ENCODE assay signal across 27 mouse cellular contexts in the genomic region with DNA sequence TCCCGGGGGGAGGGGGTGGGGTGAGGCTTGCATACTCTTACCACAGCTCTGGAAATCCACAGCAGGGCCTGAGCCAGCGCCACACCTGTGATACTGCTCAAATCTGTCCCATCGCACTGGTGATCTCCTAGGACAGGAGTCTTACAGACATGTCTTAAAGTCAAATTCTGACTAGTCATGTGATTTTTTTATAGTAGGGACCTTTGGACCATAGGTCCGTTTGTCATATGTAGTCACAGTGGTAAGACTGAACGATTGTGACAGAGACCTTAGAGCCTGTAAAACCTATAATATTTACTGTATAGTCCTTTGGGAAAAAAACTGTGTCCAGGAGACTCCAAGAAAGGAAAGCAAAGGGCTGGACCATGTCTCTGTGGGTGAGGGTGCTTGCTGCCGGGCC. TPM values are rescaled to one million over a fixed set of nuclear protein-coding genes. Genes with fewer than 3 reads are reported as not detected.
DNase-seq lines count a peak whose midpoint lies in the region; ATAC-seq and TF ChIP-seq lines count a peak whose summit lies in the region.
"Had no signal": no experiment of that assay in that cellular context is flagged by ENCODE, and none has a peak within 500 bp of the region (broad histone marks: within the 10 kb centered on the region; RNA-seq: fewer than 3 reads in every experiment).

No protein-coding gene starts in this region.

- no peak for TF ChIP-seq EP300 in liver, postnatal 0 days (IDR thresholded peaks at IDR 0.05; ENCODE audit: low read depth)

- no peaks in the 10 kb centered on the region for H3K9me3 ChIP-seq in liver, embryonic 13.5 days (replicated peaks)
- no peaks in the 10 kb centered on the region for H3K9me3 ChIP-seq in liver, postnatal 0 days (ENCODE audit: low read length)
- H3K9me3 ChIP-seq in intestine, embryonic 16.5 days (ENCODE audit: control insufficient read depth, low read length) = no peaks in the 10 kb centered on the region
- no peaks in the 10 kb centered on the region for H3K9me3 ChIP-seq in forebrain, embryonic 16.5 days (ENCODE audit: control insufficient read depth, low read length)
- H3K9me3 ChIP-seq: embryonic facial prominence, embryonic 10.5 days; embryonic facial prominence, embryonic 13.5 days; forebrain, embryonic 12.5 days; forebrain, embryonic 15.5 days had no signal

- 70% methylated on average over 6 of the region's 6 CpGs for WGBS in liver, embryonic 13.5 days (ENCODE audit: insufficient replicate concordance)
- 74% methylated on average over 6 of the region's 6 CpGs for WGBS in liver, postnatal 0 days (ENCODE audit: insufficient replicate concordance)
- WGBS in intestine, embryonic 16.5 days = 69% methylated on average over 6 of the region's 6 CpGs
- 38% methylated on average over 6 of the region's 6 CpGs for WGBS in large intestine, adult 2 months
- 80% methylated on average over 6 of the region's 6 CpGs for WGBS in forebrain, embryonic 16.5 days

- no peaks in the 10 kb centered on the region for H3K27me3 ChIP-seq in liver, embryonic 13.5 days
- 0 out of 2 replicates have a peak, but pooled peaks cover 5% of the 10 kb centered on the region for H3K27me3 ChIP-seq in liver, postnatal 0 days (ENCODE audit: insufficient read depth, low read length)
- no peaks in the 10 kb centered on the region for H3K27me3 ChIP-seq in intestine, embryonic 16.5 days (replicated peaks; ENCODE audit: control insufficient read depth, insufficient read depth, low read length)
- no peaks in the 10 kb centered on the region for H3K27me3 ChIP-seq in forebrain, embryonic 16.5 days (replicated peaks; ENCODE audit: control insufficient read depth, insufficient read depth, low read length)
- H3K27me3 ChIP-seq: forebrain, embryonic 15.5 days had no signal

- no peak for DNase-seq in liver, embryonic 13.5 days
- DNase-seq in liver, postnatal 0 days = no peak
- peak; percentile 73 for DNase-seq in large intestine, adult 2 months (ENCODE audit: low read depth, low spot score)
- no peak for DNase-seq in adrenal gland, adult 8-10 months
- DNase-seq: adrenal gland, adult 2 months; adrenal gland, postnatal 25 days; cerebellum, adult 11-12 months; cerebellum, adult 8-10 months; cerebellum, postnatal 10 days; cerebellum, postnatal 36 days; embryo, embryonic 11 days; gastrocnemius, adult 2 months; gastrocnemius, postnatal 14 days; heart, adult 11 months had no signal

- peaks cover 6% of the 10 kb centered on the region; the same call in 1 of the 2 replicates for H3K36me3 ChIP-seq in liver, embryonic 13.5 days
- 0 out of 2 replicates have a peak, but pooled peaks cover 2% of the 10 kb centered on the region for H3K36me3 ChIP-seq in liver, postnatal 0 days (replicated peaks; ENCODE audit: insufficient read depth, low read length)
- H3K36me3 ChIP-seq in intestine, embryonic 16.5 days (ENCODE audit: control insufficient read depth, insufficient read depth, low read length) = peaks cover 4% of the 10 kb centered on the region; the same call in 1 of the 2 replicates
- H3K36me3 ChIP-seq in forebrain, embryonic 16.5 days (ENCODE audit: control insufficient read depth, insufficient read depth) = no peaks in the 10 kb centered on the region

- H3K4me3 ChIP-seq in liver, embryonic 13.5 days (replicated peaks) = no peak overlapping the region
- no peak overlapping the region for H3K4me3 ChIP-seq in liver, postnatal 0 days (ENCODE audit: low read depth, low read length)
- peak overlapping the region; percentile 4; the same call in 1 of the 2 replicates for H3K4me3 ChIP-seq in intestine, embryonic 16.5 days (ENCODE audit: low read length)
- H3K4me3 ChIP-seq in forebrain, embryonic 16.5 days (replicated peaks; ENCODE audit: low read length) = no peak overlapping the region
- H3K4me3 ChIP-seq: gastrocnemius, adult 2 months had no signal

- peak overlapping the region; percentile 57; the same call in 1 of the 2 replicates for H3K9ac ChIP-seq in liver, embryonic 13.5 days
- no peak overlapping the region for H3K9ac ChIP-seq in liver, postnatal 0 days (replicated peaks)
- no peak overlapping the region for H3K9ac ChIP-seq in intestine, embryonic 16.5 days (ENCODE audit: low read depth, low read length)
- H3K9ac ChIP-seq in forebrain, embryonic 16.5 days (replicated peaks; ENCODE audit: low read depth, low read length) = no peak overlapping the region
- H3K9ac ChIP-seq: forebrain, embryonic 12.5 days; forebrain, embryonic 15.5 days; hindbrain, embryonic 14.5 days had no signal

- peak overlapping the region; percentile 80 for H3K27ac ChIP-seq in liver, embryonic 13.5 days
- H3K27ac ChIP-seq in liver, postnatal 0 days (ENCODE audit: low read depth) = no peak overlapping the region
- peak overlapping the region; percentile 74 for H3K27ac ChIP-seq in intestine, embryonic 16.5 days (ENCODE audit: low read length)
- no peak overlapping the region for H3K27ac ChIP-seq in forebrain, embryonic 16.5 days (ENCODE audit: low read length)
- H3K27ac ChIP-seq: embryonic facial prominence, embryonic 13.5 days; forebrain, embryonic 12.5 days; forebrain, embryonic 15.5 days; gastrocnemius, adult 2 months; hindbrain, embryonic 14.5 days; hindbrain, postnatal 0 days had no signal

- TF ChIP-seq CTCF in liver, postnatal 0 days (IDR thresholded peaks at IDR 0.05; ENCODE audit: low read depth) = no peak

- ATAC-seq in liver, embryonic 13.5 days (ENCODE audit: low read depth) = no peak
- ATAC-seq in liver, postnatal 0 days = no peak
- ATAC-seq in intestine, embryonic 16.5 days = peak; percentile 68
- ATAC-seq in forebrain, embryonic 16.5 days = no peak
- ATAC-seq: CD4-positive, CD25-positive, alpha-beta regulatory T cell, adult 4 months; hindbrain, postnatal 0 days had no signal

- H3K4me1 ChIP-seq in liver, embryonic 13.5 days (replicated peaks) = peaks cover 33% of the 10 kb centered on the region
- peaks cover 7% of the 10 kb centered on the region for H3K4me1 ChIP-seq in liver, postnatal 0 days (ENCODE audit: insufficient read depth)
- peaks cover 3% of the 10 kb centered on the region; the same call in 1 of the 2 replicates for H3K4me1 ChIP-seq in intestine, embryonic 16.5 days (ENCODE audit: control insufficient read depth, insufficient read depth, low read length)
- H3K4me1 ChIP-seq in forebrain, embryonic 16.5 days (replicated peaks; ENCODE audit: control insufficient read depth, insufficient read depth, low read length) = peaks cover 7% of the 10 kb centered on the region; the same call in 1 of the 2 replicates

- peak overlapping the region; percentile 65 for H3K4me2 ChIP-seq in liver, embryonic 13.5 days
- no peak overlapping the region for H3K4me2 ChIP-seq in liver, postnatal 0 days (ENCODE audit: low read depth, low read length)
- H3K4me2 ChIP-seq in intestine, embryonic 16.5 days (ENCODE audit: low read depth, low read length) = 0 out of 2 replicates have a peak overlapping the region, but pooled peaks have one; percentile 10
- no peak overlapping the region for H3K4me2 ChIP-seq in forebrain, embryonic 16.5 days (ENCODE audit: low read length)

RNA-seq across cellular contexts. Expression of a gene that starts 30.5 kb away (rescaled TPM):
- polyA plus RNA-seq in liver, embryonic 13.5 days (2015; fragmentation: Nextera tagmentation; extraction: Ambion mirVana) = 22.0 and 24.0 TPM in 2 replicates
- 127 and 137 TPM in 2 replicates for polyA plus RNA-seq in liver, postnatal 0 days (2015; fragmentation: Nextera tagmentation; extraction: Ambion mirVana)
- polyA plus RNA-seq in intestine, embryonic 16.5 days (2015; fragmentation: Nextera tagmentation; extraction: Ambion mirVana) = 70.5 and 73.4 TPM in 2 replicates
- 53.4 and 74.3 TPM in 2 replicates for polyA plus RNA-seq in large intestine, adult 2 months (2012; rRNA removed)
- polyA plus RNA-seq in forebrain, embryonic 16.5 days (2015; fragmentation: Nextera tagmentation; extraction: Ambion mirVana) = 72.2 and 78.6 TPM in 2 replicates
- total RNA-seq in adrenal gland, adult 8-10 months (2022) = 100 to 1,000 TPM; 106 to 317 (median 154) TPM

RNA-seq across cellular contexts. Expression of a gene that starts 53.6 kb away (rescaled TPM):
- polyA plus RNA-seq in liver, embryonic 13.5 days (2015; fragmentation: Nextera tagmentation; extraction: Ambion mirVana) = 0.07 and 0.37 TPM in 2 replicates
- polyA plus RNA-seq in liver, postnatal 0 days (2015; fragmentation: Nextera tagmentation; extraction: Ambion mirVana) = 0.21 and 0.22 TPM in 2 replicates
- 1.3 and 1.4 TPM in 2 replicates for polyA plus RNA-seq in intestine, embryonic 16.5 days (2015; fragmentation: Nextera tagmentation; extraction: Ambion mirVana)
- 0.48 and 0.55 TPM in 2 replicates for polyA plus RNA-seq in large intestine, adult 2 months (2012; rRNA removed)
- 1.8 and 2.1 TPM in 2 replicates for polyA plus RNA-seq in forebrain, embryonic 16.5 days (2015; fragmentation: Nextera tagmentation; extraction: Ambion mirVana)
- under 1 TPM; 0.45 to 0.65 (median 0.60) TPM for total RNA-seq in adrenal gland, adult 8-10 months (2022)
- total RNA-seq: hematopoietic stem cell, adult 5-6 weeks; MEL had no signal
- polyA plus RNA-seq: C2C12; CD4-positive, CD25-positive, alpha-beta regulatory T cell, adult 4 months; erythroblast, embryonic 14.5 days had no signal

Comparison
In these comparisons a context has a peak if more than half of its experiments do, and no peak if none do; other contexts are left out.
1. H3K27ac ChIP-seq: peak in liver, embryonic 13.5 days (single experiment) and intestine, embryonic 16.5 days (single experiment); none in liver, postnatal 0 days (single experiment) and forebrain, embryonic 16.5 days (single experiment).
2. H3K4me2 ChIP-seq: peak in liver, embryonic 13.5 days (single experiment) and intestine, embryonic 16.5 days (single experiment); none in liver, postnatal 0 days (single experiment) and forebrain, embryonic 16.5 days (single experiment).